Mouse (Mus musculus): ENCODE data around the gene Nol7. TPM values are rescaled to one million over a fixed set of nuclear protein-coding genes. Genes with fewer than 3 reads are reported as not detected.
A peak's percentile ranks its signal among the peaks of the same experiment; 100 is the strongest.

Nol7 gene
- total RNA-seq, 4 experiments from 2014 or later = 71.6 to 79.7 (median 73.1) TPM

- no peak for DNase-seq (ENCODE audit: low spot score in 2 of 2)
Measured at GRCm38 (mm10) chr13:43415249-43415648, 17.1 kb downstream of the Nol7 start.

- DNase-seq (ENCODE audit: low spot score in 2 of 2) = no peak
Measured at GRCm38 (mm10) chr13:43428436-43428835, 30.2 kb downstream of the Nol7 start.

- DNase-seq (ENCODE audit: low spot score in 2 of 2) = no peak
Measured at GRCm38 (mm10) chr13:43433395-43433794, 35.2 kb downstream of the Nol7 start.

- no peak for DNase-seq (ENCODE audit: low spot score in 2 of 2)
Measured at GRCm38 (mm10) chr13:43440376-43440775, 42.2 kb downstream of the Nol7 start.

- peak in 1 of 2 experiments; percentile 15 for DNase-seq (ENCODE audit: low spot score in 2 of 2)
Measured at GRCm38 (mm10) chr13:43442551-43442950, 44.4 kb downstream of the Nol7 start.

- DNase-seq (ENCODE audit: low spot score in 2 of 2) = no peak
Measured at GRCm38 (mm10) chr13:43443706-43444105, 45.5 kb downstream of the Nol7 start.

GRCm38 (mm10) chr13:43444717-43445116, 46.5 kb downstream of the Nol7 start:
- no peak for DNase-seq (ENCODE audit: low spot score in 2 of 2)

GRCm38 (mm10) chr13:43445754-43446153, 47.6 kb downstream of the Nol7 start:
- DNase-seq (ENCODE audit: low spot score in 2 of 2) = no peak

GRCm38 (mm10) chr13:43447721-43448120, 49.5 kb downstream of the Nol7 start:
- DNase-seq (ENCODE audit: low spot score in 2 of 2) = no peak

GRCm38 (mm10) chr13:43450686-43451085, 52.5 kb downstream of the Nol7 start:
- DNase-seq (ENCODE audit: low spot score in 2 of 2) = no peak

- DNase-seq (ENCODE audit: low spot score in 2 of 2) = no peak
Measured at GRCm38 (mm10) chr13:43452177-43452576, 54.0 kb downstream of the Nol7 start.

GRCm38 (mm10) chr13:43452843-43453605, 54.8 kb downstream of the Nol7 start:
- DNase-seq (ENCODE audit: low spot score in 2 of 2) = no peak

GRCm38 (mm10) chr13:43454431-43454830, 56.2 kb downstream of the Nol7 start:
- DNase-seq (ENCODE audit: low spot score in 2 of 2) = no peak

Other genes with a start within 250 kb of the Nol7 start
- 10 to 100 TPM; 25.9 to 30.3 (median 27.8) TPM for gene Tbc1d7, start 226.9 kb upstream of the Nol7 start, total RNA-seq (2022)
- 100 to 1,000 TPM in 2 of 4 experiments, 10 to 100 TPM in 2; 77.4 to 104 (median 91.8) TPM for gene Gfod1, start 94.2 kb upstream of the Nol7 start, total RNA-seq (2022)
- gene Sirt5, start 32.9 kb upstream of the Nol7 start, total RNA-seq (2022) = 10 to 100 TPM; 18.4 to 25.4 (median 19.5) TPM
- gene Ranbp9, start 82.9 kb downstream of the Nol7 start, total RNA-seq (2022) = 100 to 1,000 TPM in 2 of 4 experiments, 10 to 100 TPM in 2; 89.6 to 111 (median 99.4) TPM
- 10 to 100 TPM; 21.4 to 34.0 (median 27.0) TPM for gene Mcur1, start 161.8 kb downstream of the Nol7 start, total RNA-seq (2022)
- 10 to 100 TPM; 27.6 to 38.1 (median 32.3) TPM for gene Rnf182, start 217.3 kb downstream of the Nol7 start, total RNA-seq (2022)